Mouse (Mus musculus) liver, embryonic 14.5 days (tissue): ENCODE data around the gene Ralgds. TPM values are rescaled to one million over a fixed set of nuclear protein-coding genes. Genes with fewer than 3 reads are reported as not detected.

ENCODE experiments used
- ATAC-seq: fragments of 200-750 bp; cut with Nextera tagmentation; 2 replicates; pipeline ENCODE4 v1.8.0; 2017; ENCODE audit warnings: moderate number of reproducible peaks, mild to moderate bottlenecking, moderate library complexity; ENCODE audit not compliant: insufficient read depth
- DNase-seq, 3 experiments: peaks; one replicate each; pipeline ENCODE4 v3.0.0-alpha.2; 2012 to 2013; ENCODE audit warnings: low read depth in 3 of 3, low spot score in 3 of 3
- H3K27ac ChIP-seq: fragments of 300-500 bp; sonication (generic); 2 replicates; pipeline ENCODE4 v1.5.1; 2014; ENCODE audit warnings: moderate library complexity, mild to moderate bottlenecking, control low read depth, inconsistent platforms
- H3K27me3 ChIP-seq: fragments of 300-500 bp; sonication (generic); 2 replicates; pipeline ENCODE4 v1.6.1; 2014; ENCODE audit warnings: mild to moderate bottlenecking, low read length, moderate library complexity; ENCODE audit not compliant: control insufficient read depth, insufficient read depth
- H3K36me3 ChIP-seq: fragments of 300-500 bp; sonication (generic); replicated peaks from 2 replicates; pipeline ENCODE4 v1.6.1; 2014; ENCODE audit warnings: low read depth; ENCODE audit not compliant: control insufficient read depth, insufficient read depth
- H3K4me1 ChIP-seq, 2 experiments: fragments of 200-500 bp in 1 of 2; fragments of 300-500 bp in 1 of 2; sonication (generic) in 1 of 2; replicated peaks; 2 replicates each; pipeline ENCODE4 v1.6.1; 2012 to 2014; ENCODE audit warnings: antibody characterized with exemption in 1 of 2, inconsistent platforms in 1 of 2, low read length in 1 of 2; ENCODE audit not compliant: control insufficient read depth in 2 of 2, insufficient read depth in 2 of 2
- H3K4me2 ChIP-seq: fragments of 300-500 bp; sonication (generic); 2 replicates; pipeline ENCODE4 v1.6.1; 2014; ENCODE audit warnings: low read depth, mild to moderate bottlenecking, control low read depth, moderate library complexity
- H3K4me3 ChIP-seq, 2 experiments: fragments of 200-500 bp in 1 of 2; fragments of 300-500 bp in 1 of 2; sonication (generic) in 1 of 2; 2 replicates each; pipeline ENCODE4 v1.5.1; 2012 to 2014; ENCODE audit warnings: low read depth in 2 of 2, low read length in 2 of 2, mild to moderate bottlenecking in 2 of 2, control low read depth in 1 of 2, inconsistent platforms in 1 of 2, moderate library complexity in 1 of 2; ENCODE audit not compliant: insufficient read depth in 1 of 2
- H3K9ac ChIP-seq: fragments of 300-500 bp; sonication (generic); replicated peaks from 2 replicates; pipeline ENCODE4 v1.6.1; 2014; ENCODE audit warnings: mild to moderate bottlenecking, control low read depth, moderate library complexity
- H3K9me3 ChIP-seq: fragments of 300-500 bp; sonication (generic); 2 replicates; pipeline ENCODE4 v1.6.1; 2016; ENCODE audit warnings: low read length, mixed read lengths; ENCODE audit not compliant: control insufficient read depth
- CTCF ChIP-seq: IDR thresholded peaks from 2 replicates; pipeline ENCODE4 v1.5.1; 2016; ENCODE audit warnings: antibody characterized with exemption, low read depth, control low read depth
- EP300 ChIP-seq: IDR thresholded peaks from 2 replicates; pipeline ENCODE4 v1.6.1; 2016; ENCODE audit warnings: antibody characterized with exemption, low read depth
- WGBS: fragments of 180-500 bp; shearing (Covaris S2); extraction: QIAGEN DNeasy Blood & Tissue Kit; methylation state at CpG from one replicate; pipeline ENCODE4 v1.1.7; 2014; ENCODE audit not compliant: insufficient replicate concordance; 5-methylcytosine and 5-hydroxymethylcytosine counted together
- polyA plus RNA-seq, 2 experiments: library from polyadenylated mRNA; depleted of rRNA in 1 of 2; stranded (reverse) in 1 of 2; unstranded in 1 of 2; fragments of >200 nt; fragmentation: Nextera tagmentation in 1 of 2; extraction: Ambion mirVana in 1 of 2; gene quantifications; 2 replicates each; pipeline versions ENCODE4 v1.2.1 to v1.2.3; 2012 to 2014

Gene Ralgds
- polyA plus RNA-seq, 2 experiments = 1.5 to 2.1 TPM

DNA sequence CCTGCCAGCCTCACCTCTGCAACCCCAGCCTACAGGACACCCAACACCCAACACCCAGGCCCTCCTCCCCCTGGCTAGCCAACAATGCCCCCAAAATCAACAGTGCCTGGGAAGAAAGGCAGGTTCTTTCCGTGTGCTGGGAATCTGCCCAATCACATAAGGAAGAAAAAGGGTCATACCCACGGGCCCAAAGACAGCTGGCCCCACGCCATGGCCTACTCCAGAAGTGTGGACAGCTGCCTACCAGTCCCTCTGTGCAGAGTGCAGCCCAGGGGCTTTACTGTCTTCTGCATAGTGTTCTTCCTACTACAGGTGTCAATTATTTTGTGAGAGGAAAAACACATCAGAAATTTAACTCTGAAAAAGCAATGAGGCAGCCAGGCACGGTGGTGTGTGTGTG is 62.4 kb downstream of the Ralgds start:
- no peak overlapping the region for H3K4me2 ChIP-seq
- no peaks in the 10 kb centered on the region for H3K4me1 ChIP-seq
- DNase-seq (no peak), ATAC-seq (no peak)
- no peaks in the 10 kb centered on the region for H3K27me3 ChIP-seq
- WGBS = 73% methylated on average over 4 of the region's 4 CpGs
- no peak overlapping the region for H3K27ac ChIP-seq
- peaks cover 45% of the 10 kb centered on the region for H3K36me3 ChIP-seq
- H3K9ac ChIP-seq = no peak overlapping the region
- no peaks in the 10 kb centered on the region for H3K9me3 ChIP-seq
- no peak for TF ChIP-seq EP300
- no peak for TF ChIP-seq CTCF
- H3K4me3 ChIP-seq = no peak overlapping the region

- Histone ChIP-seq H3K27ac (no peak overlapping the region), H3K4me1 (no peaks in the 10 kb centered on the region), H3K9ac (no peak overlapping the region), H3K36me3 (peaks cover 34% of the 10 kb centered on the region), H3K27me3 (no peaks in the 10 kb centered on the region), H3K4me2 (no peak overlapping the region), H3K4me3 (no peak overlapping the region), H3K9me3 (no peaks in the 10 kb centered on the region)
- WGBS = 90% methylated on average over 3 of the region's 3 CpGs
- ATAC-seq (no peak), DNase-seq (no peak)
- TF ChIP-seq EP300 (no peak), CTCF (no peak)
Observed at GRCm38 (mm10) chr2:28576815-28577214, 63.9 kb downstream of the Ralgds start.

DNA sequence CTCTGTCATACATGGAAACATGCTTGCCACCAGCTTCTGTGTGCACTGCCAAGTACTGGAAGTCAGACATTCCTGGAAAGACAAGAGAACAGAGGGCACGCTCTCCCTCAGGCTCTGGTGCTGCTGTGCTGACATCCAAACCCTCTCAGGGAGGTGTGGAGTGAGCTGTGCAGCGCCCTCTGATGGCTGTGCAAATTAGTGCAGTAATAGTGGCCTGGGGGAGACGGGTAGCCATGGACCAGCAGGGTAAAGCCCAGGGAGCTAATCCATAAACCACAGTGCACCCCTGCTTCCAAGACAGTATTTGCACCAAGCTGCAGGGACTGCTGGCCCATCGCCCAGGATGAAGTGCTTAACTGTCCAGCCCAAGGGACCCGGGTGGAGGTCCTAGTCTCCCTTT is 65.1 kb downstream of the Ralgds start:
- Histone ChIP-seq H3K36me3 (peaks cover 23% of the 10 kb centered on the region), H3K27me3 (no peaks in the 10 kb centered on the region), H3K9ac (no peak overlapping the region), H3K27ac (no peak overlapping the region), H3K4me1 (no peaks in the 10 kb centered on the region), H3K4me2 (no peak overlapping the region), H3K4me3 (no peak overlapping the region), H3K9me3 (no peaks in the 10 kb centered on the region)
- no peak for ATAC-seq
- WGBS = 76% methylated on average over 5 of the region's 5 CpGs
- TF ChIP-seq CTCF = peak; percentile 75
- no peak for TF ChIP-seq EP300
- DNase-seq = no peak

- TF ChIP-seq CTCF = no peak
- peak; percentile 64 for TF ChIP-seq EP300
- H3K4me1 ChIP-seq = peaks cover 0 to 6% of the 10 kb centered on the region in 2 experiments; a peak in 2 of 4 replicates
- peaks cover 2% of the 10 kb centered on the region; the same call in 1 of the 2 replicates for H3K36me3 ChIP-seq
- no peaks in the 10 kb centered on the region for H3K27me3 ChIP-seq
- H3K27ac ChIP-seq = peak overlapping the region; percentile 64
- peak overlapping the region; percentile 86 to 99 for H3K4me3 ChIP-seq
- H3K4me2 ChIP-seq = peak overlapping the region; percentile 85
- ATAC-seq = peak; percentile 91
- H3K9me3 ChIP-seq = no peaks in the 10 kb centered on the region
- DNase-seq = peak; percentile 83 to 85 (median 84)
- H3K9ac ChIP-seq = peak overlapping the region; percentile 79
- under 1% methylated on average over 56 of the region's 56 CpGs for WGBS
Observed at GRCm38 (mm10) chr2:28582647-28583353, 69.9 kb downstream of the Ralgds start.

DNA sequence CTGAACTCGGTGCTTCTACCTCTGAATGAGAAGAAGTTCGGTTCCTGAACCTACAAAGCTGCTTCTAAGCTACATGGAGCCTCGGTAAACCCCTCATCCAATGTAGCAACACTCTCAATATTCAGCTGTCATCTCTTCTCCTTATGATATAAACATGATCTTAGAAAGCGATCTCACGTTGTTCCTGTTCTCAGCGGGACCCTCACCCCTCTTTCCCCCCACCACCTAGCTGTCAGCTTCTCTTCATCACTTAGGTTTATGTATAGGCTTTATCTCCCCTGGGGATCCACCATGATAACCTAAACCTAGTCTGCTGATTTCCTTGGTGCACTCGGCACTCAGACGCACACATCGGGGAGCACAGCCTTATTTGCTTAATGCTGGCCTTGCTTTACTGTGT is 70.7 kb downstream of the Ralgds start, which contains the start of gene Gtf3c5:
Gene Gtf3c5, minus strand, starts transcription at position 101 of the 400 bp plus-strand sequence.
- Histone ChIP-seq H3K9ac (peak within 1 kb of the TSS; percentile 79), H3K27me3 (no peaks in the 10 kb centered on the region), H3K4me2 (peak within 1 kb of the TSS; percentile 85), H3K9me3 (no peaks in the 10 kb centered on the region), H3K27ac (peak within 1 kb of the TSS; percentile 64), H3K4me3 (peak within 1 kb of the TSS; percentile 86 to 99), H3K36me3 (no peaks in the 10 kb centered on the region; the same call in 1 of the 2 replicates), H3K4me1 (peaks cover 0 to 6% of the 10 kb centered on the region in 2 experiments; a peak in 2 of 4 replicates)
- DNase-seq (no peak), ATAC-seq (no peak)
- TF ChIP-seq EP300 = no peak
- 69% methylated on average over 9 of the region's 9 CpGs for WGBS
